Mouse (Mus musculus) C2C12 (cell line): ENCODE data around the gene Adprhl2.

Source experiments
- CTCF ChIP-seq: IDR thresholded peaks from one replicate; pipeline ENCODE4 v1.5.1; 2011; ENCODE audit not compliant: control insufficient read depth, insufficient read depth, insufficient read length
- MAX ChIP-seq: IDR thresholded peaks from one replicate; pipeline ENCODE4 v1.6.1; 2011; ENCODE audit warnings: mild to moderate bottlenecking, control low read depth

- TF ChIP-seq MAX (no peak), CTCF (no peak)
Observed at GRCm38 (mm10) chr4:126303877-126304276, 17.6 kb downstream of the Adprhl2 start.
